In genomic region chr9:46713415-46713814, GRCm38 (mm10) we compare ENCODE assay signal across 27 mouse cellular contexts.
DNase-seq lines count a peak whose midpoint lies in the region; ATAC-seq and TF ChIP-seq lines count a peak whose summit lies in the region.
"Had no signal": no experiment of that assay in that cellular context is flagged by ENCODE, and none has a peak within 500 bp of the region (broad histone marks: within the 10 kb centered on the region; RNA-seq: fewer than 3 reads in every experiment).

No protein-coding gene starts in this region.

- no peak overlapping the region for H3K4me3 ChIP-seq in layer of hippocampus, adult 2 months
- H3K4me3 ChIP-seq: embryonic facial prominence, embryonic 13.5 days; embryonic facial prominence, embryonic 15.5 days; erythroblast, embryonic 14.5 days; forebrain, embryonic 10.5 days; forebrain, embryonic 12.5 days had no signal

- ATAC-seq in frontal cortex, adult (ENCODE audit: low TSS enrichment): peak; percentile 64; the same call in 1 of the 2 replicates
- ATAC-seq: activated CD4-positive, CD25-positive, alpha-beta regulatory T cell, adult 4 months; CD4-positive, CD25-positive, alpha-beta regulatory T cell, adult 4 months; forebrain, embryonic 14.5 days; forebrain, embryonic 16.5 days; Patski had no signal

- H3K27ac ChIP-seq in layer of hippocampus, adult 2 months: peak overlapping the region; percentile 39; the same call in 1 of the 2 replicates
- H3K27ac ChIP-seq: embryonic facial prominence, embryonic 13.5 days; embryonic facial prominence, embryonic 15.5 days; forebrain, embryonic 10.5 days; forebrain, embryonic 12.5 days had no signal

- TF ChIP-seq CTCF in layer of hippocampus, adult 2 months (conservative IDR thresholded peaks at IDR 0.05): no peak

- no peak for DNase-seq in frontal cortex, postnatal 10 days (ENCODE audit: low spot score in 2 of 2)
- DNase-seq in layer of hippocampus, adult 2 months (ENCODE audit: low spot score in 2 of 2): peak in 1 of 2 experiments; percentile 80
- DNase-seq in layer of hippocampus, adult 8-10 months (ENCODE audit: low spot score in 2 of 2): no peak
- peak; percentile 63 for DNase-seq in brain, adult 2 months (ENCODE audit: low read depth, low spot score)
- DNase-seq in left cerebral cortex, adult 11 months (ENCODE audit: low spot score): no peak
- DNase-seq: adrenal gland, adult 8-10 months; adrenal gland, postnatal 14 days; adrenal gland, postnatal 36 days; B cell, adult 2 months; cerebellum, adult 11 months; cerebellum, adult 18-20 months; cerebellum, adult 8-10 months; cerebellum, adult 9-11 months; cerebellum, postnatal 14 days; cerebellum, postnatal 36 days; embryo, embryonic 11 days had no signal
